Mouse (Mus musculus): ENCODE results near the gene Amn. TPM values are rescaled to one million over a fixed set of nuclear protein-coding genes. Genes with fewer than 3 reads are reported as not detected.

Gene Amn
- total RNA-seq (2022) = 1 to 10 TPM; 4.4 to 8.6 (median 6.9) TPM

DNA sequence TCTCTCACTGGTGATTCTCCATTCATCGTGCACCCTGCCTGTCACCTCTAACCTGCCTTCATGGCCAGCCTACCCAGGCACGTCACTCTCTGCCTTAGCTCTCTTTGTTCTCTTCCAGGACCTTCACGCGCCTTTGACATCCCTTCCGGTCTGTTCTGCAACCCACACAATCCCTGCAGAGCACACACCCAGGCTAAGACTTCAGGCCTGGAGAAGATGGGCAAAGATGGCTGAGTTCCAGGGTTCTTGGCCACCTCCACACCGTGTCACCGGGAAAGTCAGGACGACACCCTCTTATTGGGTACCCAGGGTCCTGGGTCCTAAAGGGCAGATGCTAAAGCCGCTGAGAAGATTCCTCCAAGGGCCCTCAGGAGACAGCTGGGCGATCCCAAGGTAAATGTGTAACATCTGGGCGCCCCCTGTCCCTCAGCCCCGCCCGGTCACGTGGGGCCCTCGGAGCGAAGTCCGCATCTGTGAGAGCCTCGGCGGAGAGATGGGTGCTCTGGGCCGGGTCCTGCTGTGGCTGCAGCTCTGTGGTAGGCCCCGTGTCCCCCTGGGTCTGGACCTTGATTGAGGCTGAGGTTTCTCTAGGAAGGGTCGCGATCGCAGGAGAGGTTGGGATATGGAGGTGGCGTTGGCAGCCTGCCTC lies at the start of gene Amn:
Amn (plus strand) TSS at position 467 of the 649 bp plus-strand sequence.
- DNase-seq (ENCODE audit: low spot score in 2 of 2) = no peak

DNA sequence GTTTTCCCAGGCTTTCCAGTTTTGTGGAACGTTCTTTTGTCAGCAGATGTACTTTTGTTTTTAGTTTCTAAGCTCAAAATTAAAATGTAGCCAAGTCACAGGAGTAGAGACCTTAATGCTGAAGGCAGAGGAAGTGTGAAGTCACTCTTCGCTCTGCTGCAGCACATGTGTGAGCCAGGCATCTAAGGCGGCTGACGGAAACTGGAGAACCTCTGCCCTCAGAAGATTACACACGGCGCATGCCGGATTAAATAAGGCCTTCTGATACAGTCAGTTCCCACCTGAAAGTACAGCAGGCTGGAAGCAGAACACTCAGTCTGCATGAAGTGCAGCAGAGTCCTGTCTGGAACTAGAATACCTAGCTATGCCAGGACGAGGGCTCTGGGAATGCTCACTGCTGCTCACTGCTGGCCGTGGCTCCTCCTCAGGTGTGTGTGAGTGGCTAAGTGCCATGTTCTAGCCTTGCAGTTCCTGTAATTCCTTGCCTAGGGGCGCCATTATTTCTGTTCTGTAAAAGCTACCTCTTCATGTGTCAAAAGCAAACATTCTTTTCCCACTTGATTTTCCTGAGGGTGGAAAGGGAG lies 45.6 kb upstream of the Amn start:
- no peak for DNase-seq (ENCODE audit: low spot score in 2 of 2)

DNA sequence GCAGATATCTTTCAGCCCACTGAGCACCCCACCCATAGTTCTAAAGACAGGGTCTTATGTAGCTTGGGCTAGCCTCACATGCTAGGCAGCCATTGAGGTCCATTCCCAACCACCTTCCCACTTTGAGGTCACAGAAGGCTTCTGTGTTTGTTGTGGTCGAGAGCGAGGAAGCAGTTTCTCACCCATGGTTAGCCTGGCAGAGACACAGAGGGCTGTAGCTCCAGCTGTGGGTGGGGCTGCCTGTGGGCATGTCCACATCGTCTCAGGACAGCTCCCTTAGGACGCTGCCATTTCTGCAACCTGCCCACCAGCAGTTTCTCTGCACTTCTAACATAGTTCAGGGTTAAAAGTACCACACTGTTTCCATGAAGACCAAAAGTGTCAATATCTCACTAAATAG lies 43.5 kb upstream of the Amn start:
- DNase-seq (ENCODE audit: low spot score in 2 of 2) = no peak

DNA sequence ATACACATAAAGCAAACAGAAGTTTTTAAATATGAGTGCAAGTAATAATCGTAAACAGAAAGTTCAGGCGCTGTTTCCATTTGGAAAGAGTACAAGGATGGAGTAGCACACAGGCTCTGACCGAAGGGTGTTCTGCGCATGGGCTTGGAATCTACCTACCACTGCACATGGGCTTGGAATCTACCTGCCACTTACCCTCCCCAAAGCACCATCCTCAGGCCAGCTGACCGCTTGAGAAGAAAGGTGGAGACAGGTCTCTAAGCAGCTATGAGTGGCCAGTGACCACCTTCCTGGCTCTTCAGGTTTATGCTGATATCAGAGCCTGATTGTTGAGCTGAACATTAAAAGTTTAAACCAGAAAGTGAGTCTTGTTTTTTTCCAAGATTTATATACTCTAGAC lies 42.4 kb upstream of the Amn start:
- DNase-seq (ENCODE audit: low spot score in 2 of 2) = no peak

DNA sequence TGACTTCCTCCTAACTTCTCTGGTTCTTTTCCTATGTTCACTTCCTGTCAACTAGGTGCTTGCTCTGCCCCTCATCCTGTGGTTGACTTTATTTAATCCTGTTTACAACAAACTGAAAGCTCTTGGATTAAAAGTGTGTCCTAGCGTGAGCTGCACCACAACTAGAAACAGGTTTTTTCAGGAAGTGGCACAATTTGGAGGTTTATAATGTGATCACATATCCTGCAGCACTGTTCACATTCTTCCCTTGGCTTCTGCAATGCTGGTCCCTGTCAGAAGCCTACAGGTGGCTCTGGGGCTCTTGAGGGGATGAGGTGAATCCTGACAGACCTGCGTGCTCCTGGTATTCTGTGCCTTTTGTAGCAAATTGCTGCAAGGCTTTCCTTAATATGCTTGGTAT lies 40.1 kb upstream of the Amn start:
- no peak for DNase-seq (ENCODE audit: low spot score in 2 of 2)

DNA sequence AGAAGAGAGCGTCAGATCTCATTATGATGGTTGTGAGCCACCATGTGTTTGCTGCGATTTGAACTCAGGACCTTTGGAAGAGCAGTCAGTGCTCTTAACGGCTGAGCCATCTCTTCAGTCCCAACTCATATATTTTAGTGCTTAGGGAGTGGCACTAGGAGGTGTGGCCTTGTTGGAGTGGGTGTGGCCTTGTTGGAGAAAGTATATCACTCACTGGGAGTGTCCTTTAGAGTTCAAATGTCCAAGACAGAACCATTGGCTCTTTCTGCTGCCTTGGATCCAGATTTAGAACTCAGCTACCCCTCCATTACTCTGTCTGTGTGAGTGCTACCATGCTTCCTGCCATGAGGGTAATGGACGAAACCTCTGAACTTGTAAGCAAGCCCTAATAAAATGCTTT lies 37.1 kb upstream of the Amn start:
- no peak for DNase-seq (ENCODE audit: low spot score in 2 of 2)

DNA sequence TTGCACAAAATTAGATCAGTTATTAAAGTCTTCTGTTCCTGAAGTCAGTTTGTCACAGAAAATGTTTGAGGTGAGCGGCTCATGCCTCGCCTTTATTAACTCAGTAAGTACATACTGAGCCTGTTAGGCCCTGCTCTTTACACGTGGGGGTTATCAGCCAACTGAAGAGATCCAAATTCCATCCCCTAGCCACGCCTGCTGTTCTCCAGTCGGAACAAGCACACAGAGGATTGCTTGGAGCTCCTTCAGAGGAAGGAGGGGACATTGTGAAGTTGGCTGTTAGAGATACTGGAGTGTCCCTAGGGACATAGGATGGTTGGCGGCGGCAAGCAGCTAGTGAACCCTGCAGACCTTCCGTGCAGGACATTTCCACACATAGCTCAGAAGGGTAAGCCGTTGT lies 36.5 kb upstream of the Amn start:
- no peak for DNase-seq (ENCODE audit: low spot score in 2 of 2)

DNA sequence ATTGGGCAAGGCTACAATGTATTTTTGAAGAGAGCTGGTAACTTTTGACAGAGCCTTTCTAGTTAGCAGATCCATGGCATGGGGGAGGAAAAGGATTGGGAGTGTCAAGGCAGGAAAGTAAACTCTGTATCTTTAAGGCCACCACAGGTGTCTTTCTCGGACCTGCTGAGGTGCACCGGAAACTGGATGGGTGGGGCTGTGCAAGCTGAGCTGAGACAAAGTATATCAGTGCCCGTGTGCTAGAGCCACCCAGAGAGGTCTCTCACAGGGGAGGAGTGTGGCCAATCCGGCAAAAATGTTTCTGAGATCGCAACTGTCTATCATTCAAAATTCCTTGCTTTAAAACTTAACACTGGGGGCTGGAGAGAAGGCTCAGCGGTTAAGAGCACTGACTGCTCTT lies 35.3 kb upstream of the Amn start:
- DNase-seq (ENCODE audit: low spot score in 2 of 2) = no peak

DNA sequence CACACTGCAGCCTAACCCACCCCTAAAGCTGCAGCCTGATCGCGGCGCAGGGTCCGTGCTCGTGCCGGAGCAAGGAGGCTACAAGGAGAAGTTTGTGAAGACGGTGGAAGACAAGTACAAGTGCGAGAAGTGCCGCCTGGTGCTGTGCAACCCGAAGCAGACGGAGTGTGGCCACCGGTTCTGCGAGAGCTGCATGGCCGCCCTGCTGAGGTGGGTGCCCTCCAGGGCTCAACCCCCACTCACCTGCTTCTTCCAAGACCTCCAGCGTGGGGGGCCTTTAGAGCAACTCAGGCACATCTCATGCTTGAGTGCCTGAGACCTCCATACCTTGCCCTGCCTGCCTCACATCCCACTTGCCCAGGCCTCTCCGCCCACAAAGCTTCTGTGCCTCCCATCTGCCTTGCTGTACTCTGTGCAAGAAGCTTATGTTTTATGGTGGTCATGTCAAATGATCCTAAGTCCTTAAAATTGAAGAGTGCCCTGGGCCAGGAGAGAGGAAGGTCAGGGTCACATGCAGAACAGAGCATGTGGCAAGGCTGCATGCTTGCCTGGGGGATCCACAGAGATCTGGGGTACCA lies 33.2 kb upstream of the Amn start:
- peak; percentile 40 to 42 for DNase-seq (ENCODE audit: low spot score in 2 of 2)

DNA sequence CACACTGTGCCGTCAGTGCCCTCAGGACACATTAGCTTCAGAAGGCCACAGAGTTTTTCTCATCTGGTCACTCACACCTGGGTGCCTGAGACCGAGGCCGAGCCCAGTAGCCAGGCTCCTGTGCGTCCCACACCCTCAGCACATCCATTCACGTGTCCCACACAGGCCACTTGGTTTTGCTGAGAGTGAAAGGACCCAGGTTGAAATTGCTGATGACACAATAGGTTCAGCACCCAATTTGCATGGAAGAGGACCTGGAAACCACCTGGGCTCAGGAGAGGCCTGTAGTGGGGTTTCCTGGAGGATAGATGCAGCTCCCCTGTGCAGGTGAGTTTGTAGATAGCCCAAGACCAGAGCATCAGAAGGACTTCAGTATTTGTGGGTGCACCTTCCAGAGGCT lies 32.5 kb upstream of the Amn start:
- DNase-seq (ENCODE audit: low spot score in 2 of 2) = no peak

DNA sequence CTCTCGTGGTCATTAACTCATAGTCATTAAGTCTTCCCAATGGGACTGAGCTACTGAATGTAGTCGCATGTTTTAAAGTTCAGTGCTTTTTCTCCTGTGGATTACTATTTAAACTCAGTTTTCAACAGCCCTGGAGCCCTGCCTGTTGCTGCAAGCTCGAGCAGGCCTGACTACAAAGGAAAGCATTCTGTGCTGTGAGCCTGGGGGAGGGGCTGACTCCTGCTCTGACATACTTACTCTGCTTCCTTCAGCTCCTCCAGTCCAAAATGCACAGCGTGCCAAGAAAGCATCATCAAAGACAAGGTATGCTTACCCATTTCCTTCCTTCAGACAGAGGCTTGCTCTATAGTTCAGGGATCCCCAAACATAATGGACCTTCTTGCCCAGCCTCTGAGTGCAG lies 32.1 kb upstream of the Amn start:
- DNase-seq (ENCODE audit: low spot score in 2 of 2) = peak; percentile 42 to 48

DNA sequence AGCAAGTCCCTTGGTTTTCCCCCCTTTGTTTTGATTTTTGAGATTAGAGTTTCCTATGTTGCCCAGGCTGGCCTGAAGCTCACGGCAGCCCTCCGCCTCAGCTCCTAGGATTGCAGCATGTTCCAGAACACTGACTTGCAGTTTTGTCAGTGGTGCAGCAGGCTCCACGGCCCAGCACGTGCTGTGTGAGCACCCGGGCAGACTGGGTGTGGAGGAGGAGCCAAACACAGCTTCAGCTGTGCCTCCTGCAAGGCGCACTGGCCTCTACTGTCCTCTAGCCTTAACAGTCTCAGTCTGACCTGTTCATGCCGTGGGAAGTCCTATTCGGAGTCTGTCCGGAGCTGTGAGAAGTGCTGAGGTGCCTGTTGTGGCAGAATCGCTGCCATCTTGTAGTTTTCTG lies 31.0 kb upstream of the Amn start:
- DNase-seq (ENCODE audit: low spot score in 2 of 2) = no peak

DNA sequence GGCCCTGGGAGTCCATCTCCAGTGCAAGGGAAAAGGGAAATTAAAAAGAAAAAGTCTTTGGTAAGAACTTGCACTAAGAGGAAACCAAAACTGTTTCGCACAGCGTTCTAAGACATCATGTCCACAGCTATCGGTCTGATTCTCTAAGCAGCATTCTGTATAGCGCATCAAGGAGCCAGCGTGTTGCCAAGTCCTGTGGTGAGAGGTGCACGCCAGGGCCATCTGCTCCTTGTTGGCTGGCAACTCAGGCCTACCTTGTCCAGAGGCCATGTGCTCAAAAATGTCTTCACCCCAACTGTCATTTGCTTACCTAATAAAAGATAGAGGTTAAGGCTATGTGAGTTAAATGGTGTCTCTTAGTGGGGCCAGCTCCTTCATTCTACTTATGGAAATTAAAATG lies 29.0 kb upstream of the Amn start:
- no peak for DNase-seq (ENCODE audit: low spot score in 2 of 2)

DNA sequence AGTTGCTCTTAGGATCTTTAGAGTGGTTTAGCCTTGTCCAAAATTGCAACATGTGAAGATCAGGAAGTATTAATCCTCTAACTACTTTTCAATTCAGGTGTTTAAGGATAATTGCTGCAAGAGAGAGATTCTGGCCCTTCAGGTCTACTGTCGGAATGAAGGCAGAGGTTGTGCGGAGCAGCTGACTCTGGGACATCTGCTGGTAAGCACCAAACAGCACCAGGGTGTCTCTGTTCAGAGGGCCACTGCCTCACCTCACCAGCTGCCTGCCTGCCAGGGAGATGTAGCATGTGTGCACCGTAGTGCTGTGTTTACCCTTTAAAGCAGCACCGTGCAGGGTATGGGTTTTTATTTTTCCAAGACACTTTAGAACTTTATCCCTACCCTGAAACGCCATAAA lies 28.5 kb upstream of the Amn start:
- no peak for DNase-seq (ENCODE audit: low spot score in 2 of 2)

DNA sequence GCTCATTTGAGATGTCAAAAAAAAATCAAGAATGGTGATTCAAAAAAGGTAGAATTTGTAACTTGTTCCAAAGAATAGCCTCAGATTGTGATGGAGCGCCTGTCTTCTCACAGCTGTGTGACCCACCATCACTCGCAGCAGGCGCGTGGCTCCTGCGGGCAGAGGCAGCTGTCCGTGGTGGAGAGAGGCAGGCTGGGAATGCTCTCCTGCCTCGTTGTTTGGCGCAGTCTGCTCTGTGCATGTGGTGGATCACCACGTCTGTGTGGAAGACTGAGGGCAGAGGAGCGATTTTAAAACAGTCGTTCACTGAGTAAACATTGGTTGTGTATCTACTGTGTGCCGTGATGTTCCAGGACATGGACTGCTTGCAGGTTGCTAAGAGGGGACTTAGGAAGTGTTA lies 27.2 kb upstream of the Amn start:
- no peak for DNase-seq (ENCODE audit: low spot score in 2 of 2)

DNA sequence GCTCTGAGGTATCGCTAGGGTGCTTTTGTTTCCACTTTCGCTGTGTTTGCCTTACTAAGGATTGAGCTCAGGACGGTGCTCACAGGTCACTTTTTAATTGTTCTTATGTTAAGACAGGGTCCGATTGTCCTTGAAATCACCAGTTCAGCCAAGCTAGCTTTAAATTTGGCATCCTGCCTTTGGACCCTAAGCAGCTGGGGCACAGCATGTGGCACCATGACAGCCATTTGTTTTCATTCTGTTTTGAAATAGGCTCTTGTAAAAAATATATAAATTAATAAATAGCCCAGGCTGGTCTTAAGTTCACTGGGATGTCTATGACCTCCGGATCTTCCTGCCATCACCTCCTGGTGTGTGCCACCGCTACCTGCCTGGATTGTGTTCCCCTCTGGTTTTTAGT lies 25.8 kb upstream of the Amn start:
- DNase-seq (ENCODE audit: low spot score in 2 of 2) = no peak

DNA sequence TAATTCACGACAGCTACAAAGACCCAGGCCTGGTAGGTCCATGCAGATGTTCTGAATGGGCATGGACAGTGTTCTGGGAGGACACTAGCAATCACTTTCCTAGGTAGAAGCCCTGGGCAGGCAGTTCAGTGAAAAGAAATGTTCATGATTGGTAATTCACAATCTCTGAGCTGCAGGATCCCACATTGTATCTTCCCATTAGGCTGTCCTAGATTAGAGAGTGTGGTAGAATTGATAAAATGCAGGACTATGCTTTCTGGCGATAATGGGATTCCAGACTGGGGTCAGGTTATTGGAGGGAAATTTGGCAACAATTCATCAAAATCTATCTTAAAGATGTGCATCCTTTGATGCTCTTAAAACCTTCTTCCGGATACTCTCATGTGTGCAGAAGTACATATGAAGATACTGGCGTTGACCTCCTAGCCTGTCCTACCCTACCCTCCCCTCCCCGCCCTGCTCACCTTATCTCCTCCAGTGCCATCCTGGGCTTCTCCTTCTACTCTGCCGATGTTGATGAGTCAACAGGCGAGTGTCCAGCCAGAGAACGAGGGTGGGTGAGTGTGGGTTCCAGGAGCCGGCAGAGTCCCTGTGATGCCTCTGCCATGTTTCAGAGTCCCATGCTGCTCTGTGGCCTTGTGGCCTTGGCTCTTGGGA lies 24.0 kb upstream of the Amn start:
- DNase-seq (ENCODE audit: low spot score in 2 of 2) = no peak

DNA sequence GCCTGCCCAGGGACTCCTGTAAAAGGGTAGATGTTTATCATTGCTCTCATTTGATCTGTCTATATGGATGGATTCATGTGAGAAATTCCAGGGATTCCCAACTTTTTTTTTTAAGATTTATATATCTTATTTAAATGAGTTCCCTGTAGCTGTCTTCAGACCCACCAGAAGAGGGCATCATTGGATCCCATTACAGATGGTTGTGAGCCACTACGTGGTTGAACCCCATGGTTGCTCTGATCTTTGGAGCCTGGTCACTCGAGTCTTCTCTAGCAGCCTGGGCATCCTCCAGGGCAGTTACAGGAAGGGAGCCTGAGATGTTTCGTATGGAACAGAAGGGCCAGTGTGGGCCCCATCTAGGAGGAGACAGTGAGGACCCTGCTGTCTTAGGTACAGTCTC lies 21.8 kb upstream of the Amn start:
- no peak for DNase-seq (ENCODE audit: low spot score in 2 of 2)

DNA sequence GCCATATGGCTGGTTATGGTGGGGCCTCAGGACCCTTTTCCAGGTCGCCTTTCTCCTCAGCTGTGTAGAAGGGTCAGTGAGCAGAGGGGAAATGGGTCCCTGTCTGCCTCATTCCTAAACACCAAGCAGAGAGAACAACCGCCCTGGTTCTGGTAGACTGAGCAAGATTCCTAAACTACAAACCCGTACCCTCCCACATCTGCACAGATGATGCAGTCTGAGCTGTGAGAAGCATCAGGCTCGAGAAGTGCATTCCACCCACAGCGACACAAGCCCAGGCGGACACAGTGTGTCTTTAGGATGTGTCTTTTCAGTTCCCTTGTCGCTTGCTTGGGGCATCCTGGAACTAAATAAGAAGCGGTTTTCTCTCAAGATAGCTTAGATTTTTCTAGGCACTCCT lies 20.8 kb upstream of the Amn start:
- no peak for DNase-seq (ENCODE audit: low spot score in 2 of 2)

DNA sequence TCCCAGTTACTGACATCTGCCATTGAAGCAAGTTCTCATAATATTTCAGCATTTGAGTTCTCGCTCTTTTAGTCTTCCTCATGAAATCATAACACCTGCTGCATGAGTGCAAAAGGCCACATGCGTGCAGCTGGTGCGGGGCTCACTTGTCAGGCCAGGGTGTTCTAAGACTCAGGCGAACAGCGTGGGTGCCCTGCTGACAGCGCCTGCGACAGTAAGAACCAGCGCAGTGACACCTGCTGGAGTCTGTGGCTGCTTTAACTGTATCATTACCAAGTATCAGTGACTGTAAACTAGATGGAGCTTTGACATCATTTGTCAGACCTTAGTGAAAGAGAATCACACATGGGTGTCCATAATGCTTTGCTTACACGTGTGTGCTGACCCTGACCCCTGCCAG lies 19.7 kb upstream of the Amn start:
- DNase-seq (ENCODE audit: low spot score in 2 of 2) = no peak

DNA sequence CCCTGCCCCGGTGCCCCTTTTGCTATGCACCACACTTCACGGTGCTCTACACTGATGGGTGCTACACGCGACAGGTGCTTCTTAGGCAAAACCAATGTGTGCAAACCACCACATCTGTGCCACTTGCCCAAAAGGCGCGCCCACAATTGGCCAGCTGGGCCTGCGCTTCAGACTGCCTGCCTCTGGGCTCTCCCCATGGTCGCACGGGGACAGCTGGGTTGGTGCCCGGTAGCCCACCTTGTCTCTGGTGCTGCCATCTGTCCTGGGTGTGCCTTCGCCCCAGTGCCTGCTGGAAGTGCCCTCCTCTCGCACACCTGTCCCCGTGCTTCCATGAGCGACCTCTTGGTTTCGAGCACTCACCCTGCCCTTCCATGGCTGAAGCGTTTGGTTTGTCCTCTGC lies 7.2 kb upstream of the Amn start:
- DNase-seq (ENCODE audit: low spot score in 2 of 2) = no peak

DNA sequence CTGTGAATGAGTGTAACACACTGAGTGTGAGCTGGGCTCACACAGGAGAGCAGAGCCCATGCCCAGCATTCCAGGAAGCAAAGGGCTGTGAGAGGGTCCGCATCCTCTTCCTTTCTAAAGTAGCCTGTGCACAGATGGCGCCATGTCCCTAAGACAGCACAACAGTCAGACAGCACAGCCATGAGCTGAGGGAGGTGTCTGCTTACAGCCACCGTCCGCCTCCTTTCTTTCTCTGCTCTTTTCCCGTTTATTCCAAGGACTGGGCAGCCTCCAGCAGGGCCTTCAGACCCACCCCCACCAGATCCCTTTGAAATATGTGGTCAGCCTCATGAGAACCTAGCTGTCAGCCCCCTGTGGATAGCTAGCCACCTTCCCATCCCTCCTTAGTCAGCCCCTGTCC lies 5.7 kb upstream of the Amn start:
- no peak for DNase-seq (ENCODE audit: low spot score in 2 of 2)

DNA sequence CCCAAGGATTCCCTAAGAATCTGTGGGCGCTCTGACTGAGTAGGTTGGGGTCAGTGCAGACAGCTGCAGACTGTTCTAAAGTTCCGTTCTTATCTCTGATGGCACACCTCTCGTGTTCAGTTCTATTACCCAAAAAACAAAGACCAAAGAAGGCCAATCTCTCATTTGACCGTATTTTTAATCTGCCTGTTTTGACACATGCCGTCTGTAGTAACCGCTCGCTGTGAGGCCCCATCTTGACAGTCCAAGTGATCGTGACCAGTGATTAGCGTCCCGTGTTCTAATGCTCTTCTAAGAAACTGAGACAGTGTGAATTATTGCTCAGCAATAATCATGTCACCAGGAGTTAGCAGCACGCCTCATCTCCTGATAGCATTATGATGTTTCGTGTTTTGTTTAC lies 4.3 kb upstream of the Amn start:
- no peak for DNase-seq (ENCODE audit: low spot score in 2 of 2)

All from layer of hippocampus, adult 8-10 months (tissue).